Mouse (Mus musculus): ENCODE measurements at regions not wholly inside any gene's neighbourhood (a gene's known extent, or its start where the extent isn't known, plus 50 kb on each side); places are given as distances from the start of the nearest gene placed in this dataset.

- TF ChIP-seq POLR2A (IDR thresholded peaks at IDR 0.05; ENCODE audit: extremely low read depth, insufficient read depth, low read length) (no peak), CTCF (IDR thresholded peaks at IDR 0.05; ENCODE audit: extremely low read depth, insufficient read depth, low read length) (no peak)
Measured at GRCm38 (mm10) chr16:27949291-27949690, 560.6 kb downstream of the Ccdc50 start.
